Mouse (Mus musculus) forebrain, embryonic 13.5 days (tissue): Measurements from ENCODE around the gene Hist1h2ak. TPM values are rescaled to one million over a fixed set of nuclear protein-coding genes. Genes with fewer than 3 reads are reported as not detected.
A peak's percentile ranks its signal among the peaks of the same experiment; 100 is the strongest.
"Not testable (repeated sequence)": the region's sequence is repeated elsewhere in the genome, so short reads cannot be mapped to it uniquely, and the experiment has no call there.

Experiments used
- ATAC-seq: fragments of 200-750 bp; cut with Nextera tagmentation; 2 replicates; pipeline ENCODE4 v1.8.0; 2017
- H3K27ac ChIP-seq: fragments of 300-500 bp; sonication (generic); 2 replicates; pipeline ENCODE4 v1.5.1; 2015; ENCODE audit warnings: inconsistent platforms, mild to moderate bottlenecking, moderate library complexity
- H3K27me3 ChIP-seq: fragments of 300-500 bp; sonication (generic); 2 replicates; pipeline ENCODE4 v1.6.1; 2015; ENCODE audit warnings: mild to moderate bottlenecking, inconsistent platforms
- H3K36me3 ChIP-seq: fragments of 300-500 bp; sonication (generic); 2 replicates; pipeline ENCODE4 v1.6.1; 2015; ENCODE audit warnings: mild to moderate bottlenecking, inconsistent platforms; ENCODE audit not compliant: poor library complexity, severe bottlenecking
- H3K4me1 ChIP-seq: fragments of 300-500 bp; sonication (generic); 2 replicates; pipeline ENCODE4 v1.6.1; 2015; ENCODE audit warnings: inconsistent platforms
- H3K4me2 ChIP-seq: fragments of 300-500 bp; sonication (generic); 2 replicates; pipeline ENCODE4 v1.6.1; 2015; ENCODE audit warnings: inconsistent platforms, mild to moderate bottlenecking, moderate library complexity
- H3K4me3 ChIP-seq: fragments of 300-500 bp; sonication (generic); 2 replicates; pipeline ENCODE4 v1.5.1; 2015; ENCODE audit warnings: mild to moderate bottlenecking, inconsistent platforms
- H3K9ac ChIP-seq: fragments of 300-500 bp; sonication (generic); 2 replicates; pipeline ENCODE4 v1.6.1; 2015; ENCODE audit warnings: mild to moderate bottlenecking, inconsistent platforms
- H3K9me3 ChIP-seq: fragments of 300-500 bp; sonication (generic); replicated peaks from 2 replicates; pipeline ENCODE4 v1.6.1; 2016; ENCODE audit warnings: inconsistent platforms
- WGBS: fragments of 180-500 bp; shearing (Covaris S2); methylation state at CpG from one replicate; pipeline ENCODE4 v1.1.7; 2015; 5-methylcytosine and 5-hydroxymethylcytosine counted together
- polyA plus RNA-seq: library from polyadenylated mRNA; unstranded; fragments of >200 nt; fragmentation: Nextera tagmentation; extraction: Ambion mirVana; gene quantifications from 2 replicates; pipeline ENCODE4 v1.2.1, GENCODE M21; 2015

Hist1h2ak gene
- polyA plus RNA-seq, 1 experiment from 2014 or later: 61.0 TPM

GRCm38 (mm10) chr13:21783734-21784161, 30.1 kb upstream of the Hist1h2ak start:
- no peaks in the 10 kb centered on the region for H3K9me3 ChIP-seq
- H3K36me3 ChIP-seq: no peaks in the 10 kb centered on the region
- H3K4me3 ChIP-seq: peak overlapping the region; percentile 46
- ATAC-seq: no peak
- H3K9ac ChIP-seq: peak overlapping the region; percentile 53
- no peaks in the 10 kb centered on the region for H3K27me3 ChIP-seq
- peak overlapping the region; percentile 83 for H3K27ac ChIP-seq
- WGBS: 3% methylated on average over 9 of the region's 9 CpGs
- H3K4me2 ChIP-seq: peak overlapping the region; percentile 76
- H3K4me1 ChIP-seq: peaks cover 58% of the 10 kb centered on the region

- no peaks in the 10 kb centered on the region for H3K9me3 ChIP-seq
- ATAC-seq: peak; percentile 84
- peak within 1 kb of the TSS; percentile 93 for H3K27ac ChIP-seq
- peak within 1 kb of the TSS; percentile 46 for H3K4me3 ChIP-seq
- peak within 1 kb of the TSS; percentile 79 for H3K9ac ChIP-seq
- no peaks in the 10 kb centered on the region for H3K27me3 ChIP-seq
- WGBS: 1% methylated on average over 19 of the region's 20 CpGs
- peaks cover 58% of the 10 kb centered on the region for H3K4me1 ChIP-seq
- H3K4me2 ChIP-seq: peak within 1 kb of the TSS; percentile 76
- no peaks in the 10 kb centered on the region for H3K36me3 ChIP-seq
Measured at GRCm38 (mm10) chr13:21783255-21783617, 29.6 kb upstream of the Hist1h2ak start, which contains the start of gene Hist1h3i. Gene Hist1h3i (minus strand): TSS chr13:21783370.

DNA sequence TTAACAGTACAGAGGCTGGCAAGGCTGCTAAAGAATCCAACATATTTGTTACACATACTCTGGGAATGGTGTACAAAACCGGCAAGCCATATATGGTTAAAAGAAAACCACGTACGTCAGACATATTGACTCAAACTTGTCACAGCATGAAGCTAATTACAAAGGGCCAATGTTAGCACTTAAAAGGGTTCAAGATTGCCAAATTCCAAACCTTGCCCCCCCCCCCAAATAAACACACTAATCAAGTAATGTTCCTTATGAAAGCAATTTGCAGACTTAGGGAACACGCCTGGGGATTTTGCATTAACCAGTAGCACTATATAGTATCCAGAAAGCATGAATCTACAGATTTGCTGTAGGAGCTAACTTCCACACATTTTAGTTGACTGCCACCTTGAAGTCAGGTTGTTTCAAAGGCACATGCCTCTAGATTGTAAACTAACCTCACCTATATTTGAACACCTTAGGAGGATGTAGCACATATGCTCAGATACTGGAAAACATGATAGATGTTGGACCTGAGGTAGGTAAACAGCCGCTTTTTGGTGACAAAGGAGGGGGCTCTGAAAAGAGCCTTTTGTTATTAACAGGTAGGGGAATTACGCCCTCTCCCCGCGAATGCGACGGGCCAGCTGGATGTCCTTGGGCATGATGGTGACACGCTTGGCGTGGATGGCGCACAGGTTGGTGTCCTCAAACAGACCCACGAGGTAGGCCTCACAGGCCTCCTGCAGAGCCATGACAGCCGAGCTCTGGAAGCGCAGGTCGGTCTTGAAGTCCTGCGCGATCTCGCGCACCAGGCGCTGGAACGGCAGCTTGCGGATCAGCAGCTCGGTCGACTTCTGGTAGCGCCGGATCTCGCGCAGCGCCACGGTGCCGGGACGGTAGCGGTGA, 29.0 kb upstream of the Hist1h2ak start:
- H3K27me3 ChIP-seq, ATAC-seq, H3K36me3 ChIP-seq, H3K9me3 ChIP-seq: not testable (repeated sequence)
- H3K4me3 ChIP-seq: peak overlapping the region; percentile 46
- WGBS: under 1% methylated on average over 21 of the region's 35 CpGs
- H3K4me1 ChIP-seq: peaks cover 57% of the 10 kb centered on the region
- peak overlapping the region; percentile 93 for H3K27ac ChIP-seq
- peak overlapping the region; percentile 76 for H3K4me2 ChIP-seq
- peak overlapping the region; percentile 79 for H3K9ac ChIP-seq

DNA sequence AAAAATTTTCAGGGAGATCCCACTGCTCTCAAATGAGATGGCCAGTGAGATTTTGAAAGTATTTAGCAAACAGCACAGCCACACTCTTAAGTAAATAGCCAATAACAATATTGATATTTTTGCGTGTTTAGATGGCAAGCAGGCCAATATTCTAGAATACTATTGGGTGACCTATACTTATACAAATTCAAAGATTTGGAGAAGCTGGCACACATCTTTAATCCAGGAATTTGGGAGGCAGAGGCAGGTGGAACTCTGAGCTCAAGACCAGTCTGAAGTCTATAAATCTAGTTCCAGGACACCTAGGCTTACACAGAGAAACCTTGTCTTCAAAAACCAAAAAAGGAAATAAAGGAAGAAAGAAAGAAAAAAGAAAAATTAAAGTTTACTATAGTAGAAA, 28.0 kb upstream of the Hist1h2ak start:
- Histone ChIP-seq H3K9ac (no peak overlapping the region), H3K4me3 (no peak overlapping the region), H3K36me3 (no peaks in the 10 kb centered on the region), H3K9me3 (no peaks in the 10 kb centered on the region), H3K4me2 (no peak overlapping the region), H3K4me1 (peaks cover 57% of the 10 kb centered on the region), H3K27me3 (no peaks in the 10 kb centered on the region), H3K27ac (no peak overlapping the region)
- no peak for ATAC-seq
- 93% methylated on average over 1 of the region's 1 CpGs for WGBS

GRCm38 (mm10) chr13:21781021-21781555, 27.5 kb upstream of the Hist1h2ak start:
- Histone ChIP-seq H3K9me3 (no peaks in the 10 kb centered on the region), H3K4me2 (peak overlapping the region; percentile 91), H3K4me1 (peaks cover 52% of the 10 kb centered on the region), H3K27ac (peak overlapping the region; percentile 97), H3K36me3 (no peaks in the 10 kb centered on the region), H3K4me3 (peak overlapping the region; percentile 53), H3K9ac (peak overlapping the region; percentile 92; the same call in 1 of the 2 replicates), H3K27me3 (no peaks in the 10 kb centered on the region)
- ATAC-seq: no peak
- 51% methylated on average over 6 of the region's 6 CpGs for WGBS

DNA sequence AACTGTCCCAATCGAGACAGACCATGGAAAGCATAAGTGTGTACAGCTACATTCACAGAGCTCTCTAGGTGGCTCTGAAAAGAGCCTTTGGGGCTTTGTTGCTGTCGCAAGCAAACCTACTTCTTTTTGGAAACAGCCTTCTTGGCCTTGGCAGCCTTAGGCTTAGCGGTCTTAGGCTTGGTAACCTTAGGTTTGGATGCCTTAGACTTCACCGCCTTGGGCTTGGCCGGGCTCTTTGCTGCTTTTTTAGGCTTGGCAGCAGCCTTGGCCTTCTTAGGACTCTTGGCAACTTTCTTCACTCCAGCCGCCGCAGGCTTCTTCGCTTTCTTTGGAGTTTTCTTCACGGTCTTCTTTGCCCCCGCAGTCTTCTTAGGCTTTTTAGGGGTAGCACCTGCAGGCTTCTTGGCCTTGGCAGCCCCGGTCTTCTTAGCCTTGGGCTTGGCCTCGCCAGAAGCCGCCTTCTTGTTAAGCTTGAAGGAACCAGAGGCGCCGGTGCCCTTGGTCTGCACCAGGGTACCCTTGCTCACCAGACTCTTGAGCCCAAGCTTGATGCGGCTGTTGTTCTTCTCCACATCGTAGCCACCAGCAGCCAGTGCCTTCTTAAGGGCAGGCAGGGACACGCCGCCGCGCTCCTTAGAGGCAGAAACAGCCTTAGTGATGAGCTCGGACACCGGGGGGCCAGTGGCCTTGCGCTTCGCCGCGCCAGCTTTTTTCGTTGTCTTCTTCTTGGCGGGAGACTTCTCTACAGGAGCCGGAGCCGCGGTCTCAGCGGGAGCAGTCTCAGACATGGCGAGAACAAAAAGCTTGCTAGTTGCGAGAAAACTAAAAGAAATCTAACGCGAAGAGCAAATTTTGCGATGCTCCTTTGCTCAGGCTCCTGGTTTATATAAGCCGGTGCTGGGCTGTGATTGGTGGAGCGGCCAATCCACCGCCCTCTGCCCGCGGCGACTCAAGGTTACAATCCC, 26.4 kb upstream of the Hist1h2ak start, which contains the start of gene Hist1h1b:
Gene Hist1h1b (minus strand): TSS at position 859 of the 965 bp plus-strand sequence.
- under 1% methylated on average over 44 of the region's 44 CpGs for WGBS
- ATAC-seq: peak; percentile 21; the same call in 1 of the 2 replicates

DNA sequence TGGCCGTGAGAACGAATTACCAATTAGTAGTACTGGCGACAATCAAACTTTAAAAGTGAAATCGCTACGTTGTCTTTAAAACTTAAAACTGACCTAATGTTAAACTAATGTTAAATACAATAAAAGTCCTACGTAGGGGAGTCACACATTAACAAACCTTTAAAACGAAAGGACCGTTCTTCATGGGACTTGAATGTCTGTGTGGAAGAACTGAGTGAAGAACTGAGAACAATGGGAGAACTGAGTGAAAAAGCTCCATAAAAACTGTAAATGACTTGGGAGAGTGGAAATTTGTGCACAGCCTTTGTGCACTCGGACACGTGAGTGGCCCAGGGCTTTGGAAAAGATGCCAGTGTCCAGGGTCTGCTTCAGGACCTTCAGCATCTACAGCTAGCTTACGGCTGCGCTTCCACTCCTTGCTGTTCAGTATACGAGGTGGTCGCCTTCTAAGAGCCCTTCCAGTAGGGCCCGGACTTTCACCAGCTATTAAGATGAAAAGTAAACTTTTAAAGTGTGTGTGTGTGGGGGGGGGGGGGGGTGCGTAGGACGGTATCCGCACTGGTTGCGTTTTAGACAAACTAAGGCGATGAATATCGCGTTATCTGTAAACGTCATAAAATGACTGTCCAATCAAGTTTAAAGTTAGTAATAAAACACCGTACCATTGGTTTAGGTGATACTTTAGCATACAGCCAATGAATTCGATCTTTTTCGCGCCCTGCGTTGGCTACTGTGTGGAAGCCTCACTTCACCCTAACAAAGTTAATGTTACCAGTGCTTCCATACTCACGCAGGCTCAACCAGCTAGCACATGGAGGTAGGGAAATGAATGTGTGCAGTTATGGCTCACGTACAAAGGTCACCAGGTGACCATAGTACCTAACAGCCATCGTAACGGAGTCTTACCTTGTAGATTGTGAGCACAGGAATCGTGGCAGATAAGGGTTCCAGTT, 25.5 kb upstream of the Hist1h2ak start:
- 2% methylated on average over 33 of the region's 33 CpGs for WGBS
- Histone ChIP-seq H3K9me3 (no peaks in the 10 kb centered on the region), H3K9ac (peak overlapping the region; percentile 92), H3K27ac (peak overlapping the region; percentile 97), H3K4me3 (peak overlapping the region; percentile 53), H3K36me3 (no peaks in the 10 kb centered on the region), H3K27me3 (no peaks in the 10 kb centered on the region), H3K4me1 (peaks cover 40% of the 10 kb centered on the region), H3K4me2 (peak overlapping the region; percentile 91)
- ATAC-seq: peak; percentile 92

More for the DNA sequence above, 26.4 kb upstream of the Hist1h2ak start, which contains the start of gene Hist1h1b:
- no peaks in the 10 kb centered on the region for H3K36me3 ChIP-seq
- peak within 1 kb of the TSS; percentile 91 for H3K4me2 ChIP-seq
- H3K9me3 ChIP-seq: no peaks in the 10 kb centered on the region
- H3K4me3 ChIP-seq: peak within 1 kb of the TSS; percentile 53
- peak within 1 kb of the TSS; percentile 97 for H3K27ac ChIP-seq
- peaks cover 45% of the 10 kb centered on the region for H3K4me1 ChIP-seq
- H3K9ac ChIP-seq: peak within 1 kb of the TSS; percentile 92
- H3K27me3 ChIP-seq: no peaks in the 10 kb centered on the region

DNA sequence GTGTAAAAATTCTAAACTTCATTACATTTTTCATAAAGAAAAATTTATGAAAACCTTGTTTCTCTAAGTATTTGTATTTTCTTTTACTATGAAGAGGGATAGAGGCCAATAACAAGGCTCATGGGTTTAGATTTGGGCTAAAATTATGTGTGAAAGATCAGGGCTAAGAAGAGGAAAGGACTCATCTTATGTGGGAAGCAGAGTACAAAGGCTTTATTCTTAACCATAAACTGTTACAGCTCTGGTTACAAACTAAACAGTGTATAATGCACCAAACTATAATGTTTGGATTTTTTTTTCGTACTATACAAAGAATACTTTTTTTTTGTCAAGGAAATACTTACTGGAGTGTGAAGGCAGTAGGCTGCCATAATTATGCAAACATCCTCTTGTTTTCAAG, 2.1 kb upstream of the Hist1h2ak start:
- H3K9ac ChIP-seq: no peak overlapping the region
- H3K4me2 ChIP-seq: peak overlapping the region; percentile 45
- no peaks in the 10 kb centered on the region for H3K27me3 ChIP-seq
- no peak overlapping the region for H3K4me3 ChIP-seq
- ATAC-seq: no peak
- no peak overlapping the region for H3K27ac ChIP-seq
- no peaks in the 10 kb centered on the region for H3K36me3 ChIP-seq
- H3K9me3 ChIP-seq: no peaks in the 10 kb centered on the region
- 60% methylated on average over 1 of the region's 1 CpGs for WGBS
- peaks cover 22% of the 10 kb centered on the region for H3K4me1 ChIP-seq

- not testable (repeated sequence) for H3K36me3 ChIP-seq, H3K27me3 ChIP-seq, H3K9me3 ChIP-seq
- peak overlapping the region; percentile 74 for H3K4me2 ChIP-seq
- peak; percentile 1; the same call in 1 of the 2 replicates for ATAC-seq
- peaks cover 25% of the 10 kb centered on the region for H3K4me1 ChIP-seq
- WGBS: under 1% methylated on average over 25 of the region's 26 CpGs
- H3K4me3 ChIP-seq: peak overlapping the region; percentile 47
- H3K9ac ChIP-seq: peak overlapping the region; percentile 66
- H3K27ac ChIP-seq: peak overlapping the region; percentile 96
Measured at GRCm38 (mm10) chr13:21754294-21755001, 821 bp upstream of the Hist1h2ak start.

GRCm38 (mm10) chr13:21753051-21753523, 540 bp downstream of the Hist1h2ak start:
- H3K4me2 ChIP-seq: peak overlapping the region; percentile 74
- H3K36me3 ChIP-seq: no peaks in the 10 kb centered on the region
- 1% methylated on average over 10 of the region's 10 CpGs for WGBS
- peak overlapping the region; percentile 47 for H3K4me3 ChIP-seq
- peak overlapping the region; percentile 96 for H3K27ac ChIP-seq
- no peaks in the 10 kb centered on the region for H3K9me3 ChIP-seq
- no peak for ATAC-seq
- peaks cover 36% of the 10 kb centered on the region for H3K4me1 ChIP-seq
- H3K27me3 ChIP-seq: no peaks in the 10 kb centered on the region
- peak overlapping the region; percentile 80 for H3K9ac ChIP-seq
